Mouse (Mus musculus) heart, embryonic 10.5 days (tissue): ENCODE results near the gene Cul5. TPM values are rescaled to one million over a fixed set of nuclear protein-coding genes. Genes with fewer than 3 reads are reported as not detected.

Source experiments
- DNase-seq: peaks from one replicate; pipeline ENCODE4 v3.0.0-alpha.2; 2017; ENCODE audit warnings: low spot score
- H3K27ac ChIP-seq: fragments of 300-500 bp; sonication (generic); 2 replicates; pipeline ENCODE4 v1.5.1; 2016; ENCODE audit warnings: mild to moderate bottlenecking
- H3K27me3 ChIP-seq: fragments of 300-500 bp; sonication (generic); 2 replicates; pipeline ENCODE4 v1.6.1; 2016; ENCODE audit warnings: mild to moderate bottlenecking; ENCODE audit not compliant: poor library complexity, insufficient read depth, severe bottlenecking
- H3K36me3 ChIP-seq: fragments of 300-500 bp; sonication (generic); 2 replicates; pipeline ENCODE4 v1.6.1; 2016; ENCODE audit warnings: mild to moderate bottlenecking, moderate library complexity
- H3K4me1 ChIP-seq: fragments of 300-500 bp; sonication (generic); 2 replicates; pipeline ENCODE4 v1.6.1; 2016; ENCODE audit warnings: mild to moderate bottlenecking
- H3K4me3 ChIP-seq: fragments of 300-500 bp; sonication (generic); 2 replicates; pipeline ENCODE4 v1.5.1; 2016; ENCODE audit warnings: mild to moderate bottlenecking, moderate library complexity
- H3K9me3 ChIP-seq: fragments of 300-500 bp; sonication (generic); 2 replicates; pipeline ENCODE4 v1.6.1; 2016; ENCODE audit warnings: mild to moderate bottlenecking, moderate library complexity
- WGBS: fragments of 180-500 bp; shearing (Covaris S2); methylation state at CpG from one replicate; pipeline ENCODE4 v1.1.7; 2016; 5-methylcytosine and 5-hydroxymethylcytosine counted together
- polyA plus RNA-seq: library from polyadenylated mRNA; unstranded; fragments of >200 nt; fragmentation: Nextera tagmentation; extraction: Ambion mirVana; gene quantifications from 2 replicates; pipeline ENCODE4 v1.2.1, GENCODE M21; 2016

The Cul5 gene
- 31.5 and 32.4 TPM in 2 replicates for polyA plus RNA-seq

DNA sequence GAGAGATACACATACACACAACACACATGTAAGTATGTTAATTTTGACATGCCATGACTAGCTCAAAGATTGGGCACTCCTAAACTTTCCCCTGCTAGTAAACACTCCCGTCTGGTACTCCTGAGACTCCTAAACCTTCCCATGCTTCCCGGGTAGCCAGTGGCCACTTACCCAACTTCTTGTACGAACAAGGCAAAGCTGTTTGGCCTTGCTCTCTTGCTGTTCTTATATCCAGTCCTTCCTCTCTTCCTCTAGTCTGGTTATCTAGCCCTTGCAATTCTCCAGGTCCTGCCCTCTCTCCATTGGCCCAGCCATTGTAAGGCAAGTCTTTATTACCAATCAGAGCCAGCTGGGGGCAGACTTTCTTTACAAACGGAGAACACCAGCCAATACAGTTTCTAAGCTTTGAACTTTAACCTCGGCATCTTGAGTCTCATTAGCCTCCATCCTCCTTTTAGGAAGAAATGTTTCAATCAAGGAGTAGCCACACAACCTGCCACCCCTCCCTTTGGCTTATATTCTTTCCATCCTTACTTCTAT, at the start of gene Cul5:
Gene Cul5 (minus strand): TSS at position 335 of the 540 bp plus-strand sequence.
- H3K4me1 ChIP-seq: peaks cover 12% of the 10 kb centered on the region; the same call in 1 of the 2 replicates

DNA sequence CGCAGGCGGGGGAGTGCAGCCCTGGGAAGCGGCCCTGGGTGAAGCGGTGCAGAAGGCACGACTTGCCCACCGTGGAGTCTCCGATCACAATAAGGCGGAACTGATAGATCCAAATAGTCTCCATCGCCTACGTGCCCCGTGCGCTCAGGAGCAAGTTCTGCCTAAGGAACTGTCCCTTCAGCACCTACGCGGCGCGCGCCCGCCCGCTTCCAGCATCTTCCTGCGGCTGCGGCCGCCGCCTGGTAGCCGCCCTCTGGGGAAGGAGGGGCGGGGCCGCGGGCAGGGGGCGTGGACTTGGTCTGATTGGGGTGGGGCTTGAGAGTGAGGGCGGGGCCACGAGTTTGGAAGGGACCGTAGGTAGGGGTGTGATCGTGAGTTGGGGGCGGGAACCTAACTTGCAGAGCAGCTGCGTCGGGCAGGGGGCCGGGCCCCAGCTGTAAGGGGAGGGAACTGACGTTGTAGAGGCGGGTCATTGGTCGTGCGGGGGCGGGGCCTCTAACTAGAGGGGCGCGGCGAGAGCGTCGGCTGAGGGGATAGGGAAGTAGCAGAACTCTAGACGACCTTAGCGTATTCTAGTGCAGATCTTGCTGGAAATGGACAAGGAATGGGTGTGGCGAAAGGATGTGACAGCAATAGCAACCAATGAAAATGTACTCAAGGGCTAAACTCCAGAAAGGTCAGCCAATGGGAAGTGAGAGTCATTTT, 36.3 kb upstream of the Cul5 start, which contains the start of gene Rab39:
Gene Rab39 (minus strand): TSS at position 241 of the 705 bp plus-strand sequence.
- no peaks in the 10 kb centered on the region for H3K9me3 ChIP-seq
- no peaks in the 10 kb centered on the region for H3K36me3 ChIP-seq
- H3K4me1 ChIP-seq: peaks cover 11% of the 10 kb centered on the region
- peak; percentile 96 for DNase-seq
- H3K27ac ChIP-seq: peak within 1 kb of the TSS; percentile 24; the same call in 1 of the 2 replicates
- H3K27me3 ChIP-seq: no peaks in the 10 kb centered on the region
- WGBS: under 1% methylated on average over 49 of the region's 49 CpGs
- H3K4me3 ChIP-seq: peak within 1 kb of the TSS; percentile 65

More for the DNA sequence above, at the start of gene Cul5:
- Histone ChIP-seq H3K4me3 (no peak within 1 kb of the TSS), H3K27me3 (no peaks in the 10 kb centered on the region), H3K9me3 (no peaks in the 10 kb centered on the region), H3K27ac (no peak within 1 kb of the TSS), H3K36me3 (no peaks in the 10 kb centered on the region)
- 48% methylated on average over 5 of the region's 5 CpGs for WGBS
- DNase-seq: no peak

DNA sequence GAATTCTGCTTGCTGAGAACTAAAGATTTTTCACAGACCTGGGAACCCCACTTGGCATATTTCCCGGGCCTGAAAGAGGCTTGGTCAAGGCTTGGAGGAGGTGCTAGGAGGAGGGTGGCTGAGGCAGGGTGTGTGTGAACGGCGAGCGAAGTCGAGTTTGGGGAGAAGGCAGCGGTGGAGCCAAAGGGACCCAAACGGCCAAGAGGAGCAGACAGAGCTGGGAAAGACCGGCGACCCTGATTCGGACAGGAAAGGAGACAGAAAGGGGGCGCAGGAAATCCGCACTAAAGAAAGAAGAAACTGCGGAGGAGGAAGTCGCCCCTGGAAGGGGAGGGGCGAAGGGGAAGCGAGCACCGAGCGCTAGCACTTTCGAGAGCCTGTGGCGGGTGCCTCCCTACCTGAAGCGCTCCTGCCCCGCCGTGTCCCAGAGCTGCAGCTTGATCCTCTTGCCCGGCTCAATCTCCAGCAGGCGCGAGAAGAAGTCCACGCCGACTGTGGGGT, 35.7 kb upstream of the Cul5 start:
- 1% methylated on average over 28 of the region's 28 CpGs for WGBS
- H3K4me3 ChIP-seq: peak overlapping the region; percentile 65
- H3K27ac ChIP-seq: peak overlapping the region; percentile 24; the same call in 1 of the 2 replicates
- DNase-seq: no peak
- peaks cover 11% of the 10 kb centered on the region for H3K4me1 ChIP-seq
- H3K36me3 ChIP-seq: no peaks in the 10 kb centered on the region
- no peaks in the 10 kb centered on the region for H3K27me3 ChIP-seq
- H3K9me3 ChIP-seq: no peaks in the 10 kb centered on the region

- DNase-seq: no peak
- no peaks in the 10 kb centered on the region for H3K36me3 ChIP-seq
- peaks cover 11% of the 10 kb centered on the region for H3K4me1 ChIP-seq
- H3K27me3 ChIP-seq: no peaks in the 10 kb centered on the region
- H3K9me3 ChIP-seq: no peaks in the 10 kb centered on the region
- no peak overlapping the region for H3K4me3 ChIP-seq
- H3K27ac ChIP-seq: no peak overlapping the region
- WGBS: 86% methylated on average over 1 of the region's 1 CpGs
Observed at GRCm38 (mm10) chr9:53702991-53703390, 33.2 kb upstream of the Cul5 start.

DNA sequence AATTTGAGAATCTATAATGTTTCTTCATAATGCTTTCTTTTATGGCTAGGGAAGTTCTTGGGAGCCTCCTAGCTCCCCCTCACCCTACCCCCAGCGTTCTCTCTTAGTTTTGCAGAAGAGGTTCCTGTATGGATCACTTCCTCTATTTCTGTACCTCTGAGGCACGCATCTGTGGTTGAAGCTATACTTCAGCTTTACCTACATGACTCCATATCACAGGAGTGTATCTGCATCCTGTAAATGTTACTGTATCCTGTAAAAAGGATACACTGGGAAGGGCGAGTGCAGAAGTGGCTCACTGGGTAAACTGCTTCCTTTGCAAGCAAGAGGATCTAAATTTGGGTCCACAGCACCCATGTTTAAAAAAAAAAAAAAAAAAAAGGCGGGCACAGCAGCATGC, 30.7 kb upstream of the Cul5 start:
- no peaks in the 10 kb centered on the region for H3K27me3 ChIP-seq
- H3K27ac ChIP-seq: no peak overlapping the region
- H3K36me3 ChIP-seq: no peaks in the 10 kb centered on the region
- no peak overlapping the region for H3K4me3 ChIP-seq
- 63% methylated on average over 4 of the region's 4 CpGs for WGBS
- H3K9me3 ChIP-seq: no peaks in the 10 kb centered on the region
- no peak for DNase-seq
- H3K4me1 ChIP-seq: peaks cover 3% of the 10 kb centered on the region

- Histone ChIP-seq H3K27me3 (no peaks in the 10 kb centered on the region), H3K4me1 (no peaks in the 10 kb centered on the region), H3K27ac (no peak overlapping the region), H3K4me3 (no peak overlapping the region), H3K9me3 (no peaks in the 10 kb centered on the region), H3K36me3 (no peaks in the 10 kb centered on the region)
- DNase-seq: no peak
- 76% methylated on average over 5 of the region's 5 CpGs for WGBS
Observed at GRCm38 (mm10) chr9:53695846-53696245, 26.0 kb upstream of the Cul5 start.

DNA sequence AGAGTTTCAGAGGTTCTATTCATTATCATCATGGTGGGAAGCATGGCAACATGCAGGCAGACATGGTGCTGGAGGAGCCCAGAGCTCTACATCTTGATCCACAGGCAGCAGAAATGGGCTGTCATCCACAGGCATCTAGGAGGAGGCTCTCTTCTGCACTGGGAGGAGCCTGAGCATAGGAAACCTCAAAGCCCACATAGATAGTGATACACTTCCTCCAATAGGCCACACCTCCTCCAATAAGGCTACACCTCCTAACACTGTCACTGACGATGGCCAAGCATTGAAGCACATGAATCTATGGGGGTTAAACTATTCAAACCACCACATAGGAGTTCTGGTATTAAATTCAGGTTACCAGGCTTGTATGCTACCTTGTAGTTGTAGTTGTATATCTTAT, 23.9 kb upstream of the Cul5 start:
- Histone ChIP-seq H3K4me3 (no peak overlapping the region), H3K4me1 (no peaks in the 10 kb centered on the region), H3K27me3 (no peaks in the 10 kb centered on the region), H3K9me3 (no peaks in the 10 kb centered on the region), H3K36me3 (no peaks in the 10 kb centered on the region), H3K27ac (no peak overlapping the region)
- no peak for DNase-seq
- WGBS: 64% methylated on average over 1 of the region's 1 CpGs

- no peak for DNase-seq
- no peaks in the 10 kb centered on the region for H3K4me1 ChIP-seq
- 39% methylated on average over 7 of the region's 7 CpGs for WGBS
Observed at GRCm38 (mm10) chr9:53691745-53692670, 22.2 kb upstream of the Cul5 start.

DNA sequence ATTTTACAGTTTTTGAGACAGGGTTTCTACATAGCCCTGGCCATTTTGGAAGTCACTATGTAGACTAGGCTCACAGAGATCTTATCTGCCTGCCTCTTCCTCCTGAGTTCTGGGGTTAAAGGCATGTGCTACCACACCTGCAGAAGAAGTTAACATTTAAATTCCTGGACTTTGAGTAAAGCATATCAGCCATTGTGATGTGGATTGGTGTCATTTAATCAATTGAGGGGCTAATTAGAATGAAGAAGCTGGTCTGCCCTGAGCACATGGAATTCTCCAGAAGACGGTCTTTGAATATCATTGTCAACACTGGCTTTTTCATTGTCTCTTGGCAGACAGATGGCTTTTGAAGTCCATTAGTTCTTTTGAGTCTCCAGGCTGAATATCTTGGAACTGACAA, 11.0 kb upstream of the Cul5 start:
- 89% methylated on average over 1 of the region's 1 CpGs for WGBS
- no peaks in the 10 kb centered on the region for H3K4me1 ChIP-seq
- no peaks in the 10 kb centered on the region for H3K36me3 ChIP-seq

More at GRCm38 (mm10) chr9:53691745-53692670, 22.2 kb upstream of the Cul5 start:
- Histone ChIP-seq H3K4me3 (no peak overlapping the region), H3K27me3 (no peaks in the 10 kb centered on the region), H3K27ac (no peak overlapping the region), H3K9me3 (no peaks in the 10 kb centered on the region), H3K36me3 (no peaks in the 10 kb centered on the region)

DNA sequence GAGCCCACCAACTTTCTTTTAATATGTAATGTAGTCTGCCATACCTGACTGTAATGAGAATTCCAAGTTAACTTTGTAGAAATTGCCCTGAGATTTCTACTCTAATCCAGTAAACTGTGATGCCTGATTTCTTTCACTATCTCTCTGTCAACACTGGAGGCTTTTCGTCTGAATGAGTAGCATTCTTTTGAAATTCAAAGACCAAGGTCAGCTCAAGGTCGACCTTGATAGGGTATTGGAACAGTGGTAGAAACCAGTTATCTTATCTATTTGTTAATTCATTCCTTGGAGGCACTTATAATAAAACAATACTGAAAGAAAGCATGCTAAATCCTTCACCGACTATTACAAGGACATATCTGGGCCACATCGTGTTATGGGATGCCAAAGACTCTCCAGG, 7.1 kb upstream of the Cul5 start:
- H3K4me1 ChIP-seq: no peaks in the 10 kb centered on the region
- no peaks in the 10 kb centered on the region for H3K36me3 ChIP-seq
- no peaks in the 10 kb centered on the region for H3K9me3 ChIP-seq
- H3K27me3 ChIP-seq: no peaks in the 10 kb centered on the region
- H3K4me3 ChIP-seq: no peak overlapping the region
- no peak overlapping the region for H3K27ac ChIP-seq
- 55% methylated on average over 4 of the region's 4 CpGs for WGBS
- no peak for DNase-seq

More for the DNA sequence above, 11.0 kb upstream of the Cul5 start:
- Histone ChIP-seq H3K27ac (no peak overlapping the region), H3K27me3 (no peaks in the 10 kb centered on the region), H3K9me3 (no peaks in the 10 kb centered on the region), H3K4me3 (no peak overlapping the region)
- DNase-seq: no peak

DNA sequence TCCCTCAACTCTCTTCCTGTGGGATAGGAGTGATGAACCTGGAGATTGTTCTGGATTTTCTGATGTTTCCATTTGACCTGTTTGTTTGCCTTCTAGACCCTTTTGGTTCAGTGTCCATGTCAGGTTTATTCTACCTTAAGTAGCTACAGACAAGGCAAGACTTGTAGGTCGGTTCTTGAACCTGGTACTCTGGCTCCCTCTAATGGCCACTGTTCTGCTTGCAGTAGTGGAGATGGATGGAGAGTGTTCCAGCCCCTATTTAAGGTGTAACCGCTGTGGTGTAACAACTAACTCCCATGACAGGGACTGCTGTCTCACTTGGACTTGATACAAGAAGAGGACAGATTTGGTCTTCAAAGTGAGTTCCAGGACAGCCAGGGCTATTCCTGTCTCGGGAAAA, 3.8 kb upstream of the Cul5 start:
- no peaks in the 10 kb centered on the region for H3K9me3 ChIP-seq
- H3K4me3 ChIP-seq: no peak overlapping the region
- DNase-seq: peak; percentile 81
- H3K36me3 ChIP-seq: no peaks in the 10 kb centered on the region
- 14% methylated on average over 3 of the region's 3 CpGs for WGBS
- H3K27me3 ChIP-seq: no peaks in the 10 kb centered on the region
- no peak overlapping the region for H3K27ac ChIP-seq
- H3K4me1 ChIP-seq: no peaks in the 10 kb centered on the region

- peak; percentile 96 for DNase-seq
- no peaks in the 10 kb centered on the region for H3K9me3 ChIP-seq
- no peaks in the 10 kb centered on the region for H3K27me3 ChIP-seq
- H3K4me3 ChIP-seq: peak overlapping the region; percentile 91
- H3K27ac ChIP-seq: peak overlapping the region; percentile 99
- peaks cover 7% of the 10 kb centered on the region; the same call in 1 of the 2 replicates for H3K36me3 ChIP-seq
- under 1% methylated on average over 74 of the region's 74 CpGs for WGBS
- peaks cover 12% of the 10 kb centered on the region; the same call in 1 of the 2 replicates for H3K4me1 ChIP-seq
Observed at GRCm38 (mm10) chr9:53667020-53667669, 2.7 kb downstream of the Cul5 start.
